Mouse (Mus musculus) Muller cell, postnatal 12 days (primary cell): ENCODE measurements around the gene Gm17175.
"Not testable (repeated sequence)": the region's sequence is repeated elsewhere in the genome, so short reads cannot be mapped to it uniquely, and the experiment has no call there.

Experiments
- DNase-seq: peaks from one replicate; pipeline ENCODE4 v3.0.0-alpha.2; 2015; ENCODE audit errors: inconsistent ontology term

Gm17175 gene

GRCm38 (mm10) chr14:51573963-51574362, at the start of gene Gm17175:
Gene Gm17175, minus strand, starts transcription at chr14:51574063.
- not testable (repeated sequence) for DNase-seq

GRCm38 (mm10) chr14:51611210-51611609, 37.3 kb upstream of the Gm17175 start, which contains the start of gene Gm17078:
Gene Gm17078, minus strand, starts transcription at chr14:51611310.
- DNase-seq: no peak

GRCm38 (mm10) chr14:51592039-51592438, 18.2 kb upstream of the Gm17175 start, which contains the start of gene Gm17174:
Gene Gm17174, minus strand, starts transcription at chr14:51592139.
- not testable (repeated sequence) for DNase-seq

DNA sequence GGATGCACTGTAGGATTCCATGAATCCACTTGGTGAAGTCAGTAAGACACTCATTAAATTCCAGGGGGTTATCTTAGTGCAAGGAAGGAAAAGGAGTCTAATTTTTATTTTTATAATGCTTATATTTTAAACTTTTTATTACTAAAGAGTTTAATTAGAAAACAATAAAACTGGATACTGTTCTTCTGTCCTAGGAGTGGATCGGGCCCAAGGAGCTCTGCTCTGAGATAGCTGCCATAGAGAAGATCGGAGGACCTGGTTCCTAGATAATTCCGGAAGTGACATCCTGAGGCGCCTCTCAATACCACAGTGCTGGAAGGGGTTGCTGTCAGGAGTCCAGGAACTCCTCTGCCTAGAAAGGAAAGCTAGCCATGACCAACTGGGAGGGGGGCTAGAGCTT, 21.4 kb downstream of the Gm17175 start, which contains the start of gene Gm5622:
Gene Gm5622 (plus strand): TSS at position 301 of the 400 bp plus-strand sequence.
- no peak for DNase-seq
